Mouse (Mus musculus) limb, embryonic 14.5 days (tissue): ENCODE results near the gene Olfr19. TPM values are rescaled to one million over a fixed set of nuclear protein-coding genes. Genes with fewer than 3 reads are reported as not detected.
"Not testable (repeated sequence)": the region's sequence is repeated elsewhere in the genome, so short reads cannot be mapped to it uniquely, and the experiment has no call there.

Experiments
- ATAC-seq: fragments of 200-750 bp; cut with Nextera tagmentation; 2 replicates; pipeline ENCODE4 v1.8.0; 2017; ENCODE audit warnings: low read depth, moderate number of reproducible peaks, moderate TSS enrichment; ENCODE audit not compliant: low FRiP score
- DNase-seq: peaks from one replicate; pipeline ENCODE4 v3.0.0-alpha.2; 2015; ENCODE audit warnings: low spot score
- H3K27ac ChIP-seq: fragments of 300-500 bp; sonication (generic); replicated peaks from 2 replicates; pipeline ENCODE4 v1.5.1; 2014; ENCODE audit warnings: low read depth, mild to moderate bottlenecking, low read length, moderate library complexity, mixed read lengths
- H3K27me3 ChIP-seq: fragments of 300-500 bp; sonication (generic); 2 replicates; pipeline ENCODE4 v1.6.1; 2014; ENCODE audit warnings: low read length, mixed read lengths; ENCODE audit not compliant: control insufficient read depth, insufficient read depth
- H3K36me3 ChIP-seq: fragments of 300-500 bp; sonication (generic); 2 replicates; pipeline ENCODE4 v1.6.1; 2014; ENCODE audit warnings: mild to moderate bottlenecking, low read length, moderate library complexity, mixed read lengths; ENCODE audit not compliant: control insufficient read depth, insufficient read depth
- H3K4me1 ChIP-seq: fragments of 300-500 bp; sonication (generic); 2 replicates; pipeline ENCODE4 v1.6.1; 2014; ENCODE audit warnings: antibody characterized with exemption, low read length, mixed read lengths; ENCODE audit not compliant: control insufficient read depth, insufficient read depth
- H3K4me2 ChIP-seq: fragments of 300-500 bp; sonication (generic); replicated peaks from 2 replicates; pipeline ENCODE4 v1.6.1; 2014; ENCODE audit warnings: low read depth, mild to moderate bottlenecking, low read length, moderate library complexity; ENCODE audit not compliant: severe bottlenecking
- H3K4me3 ChIP-seq: fragments of 300-500 bp; sonication (generic); replicated peaks from 2 replicates; pipeline ENCODE4 v1.5.1; 2014; ENCODE audit warnings: low read length
- H3K9ac ChIP-seq: fragments of 300-500 bp; sonication (generic); 2 replicates; pipeline ENCODE4 v1.6.1; 2014; ENCODE audit warnings: mild to moderate bottlenecking, low read depth, low read length, moderate library complexity; ENCODE audit not compliant: severe bottlenecking
- H3K9me3 ChIP-seq: fragments of 300-500 bp; sonication (generic); 2 replicates; pipeline ENCODE4 v1.6.1; 2016; ENCODE audit warnings: low read length; ENCODE audit not compliant: control insufficient read depth
- POLR2A ChIP-seq: fragments of 200-500 bp; IDR thresholded peaks from 2 replicates; pipeline ENCODE4 v1.8.0; 2012; ENCODE audit warnings: inconsistent platforms, mild to moderate bottlenecking, moderate library complexity, borderline replicate concordance; ENCODE audit not compliant: insufficient read depth, insufficient read length; ENCODE audit errors: extremely low read depth
- WGBS: fragments of 180-500 bp; shearing (Covaris S2); extraction: QIAGEN DNeasy Blood & Tissue Kit; methylation state at CpG from one replicate; pipeline ENCODE4 v1.1.7; 2014; 5-methylcytosine and 5-hydroxymethylcytosine counted together
- polyA plus RNA-seq, 2 experiments: library from polyadenylated mRNA; depleted of rRNA in 1 of 2; stranded (reverse) in 1 of 2; unstranded in 1 of 2; fragments of >200 nt; fragmentation: Nextera tagmentation in 1 of 2; extraction: Ambion mirVana in 1 of 2; gene quantifications; 2 replicates each; pipeline versions ENCODE4 v1.2.1 to v1.2.3; 2012 to 2014

The Olfr19 gene
- not detected in 2 replicates for polyA plus RNA-seq (2012; rRNA removed)
- not detected in 2 replicates for polyA plus RNA-seq (2014; fragmentation: Nextera tagmentation; extraction: Ambion mirVana)

DNA sequence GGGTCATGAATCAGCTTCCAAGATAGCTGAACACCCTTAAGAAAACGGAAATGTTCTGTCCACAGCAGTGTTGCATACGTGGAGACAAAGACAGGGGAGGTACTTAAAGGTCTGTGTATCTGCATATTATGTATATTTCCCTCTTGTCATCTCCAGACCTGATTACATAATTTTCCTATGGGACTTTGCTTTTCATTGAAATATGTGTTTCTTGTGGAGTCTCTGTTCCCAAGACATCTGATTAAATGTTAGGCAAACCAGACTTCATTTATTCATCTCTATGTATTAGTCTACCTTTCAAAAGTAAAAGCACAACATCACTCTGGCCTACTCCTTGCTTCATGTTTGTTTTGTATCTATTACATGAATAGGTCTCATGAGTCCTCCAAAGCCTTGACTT lies at the start of gene Olfr19:
Gene Olfr19 (minus strand): TSS at position 101 of the 400 bp plus-strand sequence.
- no peak within 1 kb of the TSS for H3K4me3 ChIP-seq
- H3K4me2 ChIP-seq: no peak within 1 kb of the TSS
- WGBS: 64% methylated on average over 2 of the region's 2 CpGs
- H3K27ac ChIP-seq: no peak within 1 kb of the TSS
- DNase-seq: no peak
- no peaks in the 10 kb centered on the region for H3K4me1 ChIP-seq
- H3K9me3 ChIP-seq: no peaks in the 10 kb centered on the region
- ATAC-seq: no peak
- no peak within 1 kb of the TSS for H3K9ac ChIP-seq
- H3K36me3 ChIP-seq: no peaks in the 10 kb centered on the region
- no peak for TF ChIP-seq POLR2A
- H3K27me3 ChIP-seq: no peaks in the 10 kb centered on the region

DNA sequence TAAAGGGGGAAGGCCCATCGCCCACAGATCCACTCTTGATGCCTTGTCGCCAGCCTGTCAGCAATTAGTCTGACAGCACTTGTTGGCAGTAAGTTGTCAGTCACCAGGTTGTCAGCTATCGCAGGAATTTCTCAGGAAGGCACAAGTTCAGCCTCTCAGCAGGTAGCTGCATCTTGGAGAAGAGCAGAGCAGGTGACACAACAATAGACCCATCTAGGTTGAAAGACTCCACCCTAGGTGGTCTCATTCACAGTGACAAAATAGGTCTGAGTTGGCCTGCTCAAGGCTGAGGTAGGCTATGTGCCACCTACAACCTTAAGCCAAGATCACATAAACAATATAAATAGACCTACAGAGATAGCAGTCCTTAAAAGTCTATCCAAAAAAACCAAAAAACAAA lies 8.8 kb upstream of the Olfr19 start:
- no peak for TF ChIP-seq POLR2A
- no peak overlapping the region for H3K4me2 ChIP-seq
- no peak for ATAC-seq
- no peaks in the 10 kb centered on the region for H3K36me3 ChIP-seq
- 51% methylated on average over 3 of the region's 3 CpGs for WGBS
- no peak overlapping the region for H3K4me3 ChIP-seq
- no peaks in the 10 kb centered on the region for H3K9me3 ChIP-seq
- H3K4me1 ChIP-seq: no peaks in the 10 kb centered on the region
- DNase-seq: no peak
- no peak overlapping the region for H3K9ac ChIP-seq
- no peak overlapping the region for H3K27ac ChIP-seq
- no peaks in the 10 kb centered on the region for H3K27me3 ChIP-seq

DNA sequence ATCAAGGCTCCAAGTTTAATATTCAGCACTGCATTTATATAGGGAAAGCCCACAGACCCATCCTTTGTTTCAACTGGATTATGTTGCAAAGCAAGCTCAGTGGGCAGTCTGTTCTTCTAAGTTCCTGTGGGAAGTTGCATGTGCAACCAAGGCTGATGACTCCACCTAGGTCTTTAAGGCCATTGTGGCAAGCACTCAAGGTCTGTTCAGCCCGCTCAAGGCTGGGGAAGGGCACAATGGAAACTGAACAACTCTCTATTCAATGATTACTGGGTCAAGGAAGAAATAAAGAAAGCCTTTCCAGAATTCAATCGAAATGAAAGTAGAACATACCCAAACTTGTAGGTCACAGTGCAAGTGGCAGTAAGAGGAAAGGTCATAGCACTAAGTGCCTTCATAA lies 7.8 kb upstream of the Olfr19 start:
- H3K36me3 ChIP-seq: no peaks in the 10 kb centered on the region
- no peaks in the 10 kb centered on the region for H3K9me3 ChIP-seq
- no peak overlapping the region for H3K4me2 ChIP-seq
- DNase-seq (no peak), ATAC-seq (no peak)
- TF ChIP-seq POLR2A: no peak
- no peak overlapping the region for H3K4me3 ChIP-seq
- no peak overlapping the region for H3K27ac ChIP-seq
- H3K9ac ChIP-seq: no peak overlapping the region
- H3K4me1 ChIP-seq: no peaks in the 10 kb centered on the region
- no peaks in the 10 kb centered on the region for H3K27me3 ChIP-seq
- 81% methylated on average over 2 of the region's 2 CpGs for WGBS

DNA sequence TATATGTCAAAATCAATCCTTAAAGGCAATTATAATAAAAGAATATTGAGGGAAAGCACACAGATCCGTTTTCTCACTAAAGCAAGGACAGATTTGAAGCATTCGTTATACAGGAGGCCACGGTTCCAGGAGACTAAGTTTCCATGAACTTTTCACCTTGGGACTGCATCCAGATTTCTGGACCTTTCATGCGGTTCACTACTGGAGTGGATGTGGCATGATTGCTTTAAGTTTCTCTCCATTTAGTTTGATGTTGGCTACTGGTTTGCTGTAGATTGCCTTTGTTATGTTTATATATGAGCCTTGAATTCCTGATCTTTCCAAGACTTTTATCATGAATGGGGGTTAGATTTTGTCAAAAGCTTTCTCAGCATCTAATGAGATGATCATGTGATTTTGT lies 11.2 kb downstream of the Olfr19 start:
- H3K27ac ChIP-seq: no peak overlapping the region
- DNase-seq: no peak
- no peak for ATAC-seq
- H3K4me3 ChIP-seq: no peak overlapping the region
- TF ChIP-seq POLR2A: no peak
- H3K4me2 ChIP-seq: no peak overlapping the region
- no peaks in the 10 kb centered on the region for H3K27me3 ChIP-seq
- no peaks in the 10 kb centered on the region for H3K9me3 ChIP-seq
- no peaks in the 10 kb centered on the region for H3K4me1 ChIP-seq
- WGBS: 82% methylated on average over 4 of the region's 4 CpGs
- no peaks in the 10 kb centered on the region for H3K36me3 ChIP-seq
- no peak overlapping the region for H3K9ac ChIP-seq

DNA sequence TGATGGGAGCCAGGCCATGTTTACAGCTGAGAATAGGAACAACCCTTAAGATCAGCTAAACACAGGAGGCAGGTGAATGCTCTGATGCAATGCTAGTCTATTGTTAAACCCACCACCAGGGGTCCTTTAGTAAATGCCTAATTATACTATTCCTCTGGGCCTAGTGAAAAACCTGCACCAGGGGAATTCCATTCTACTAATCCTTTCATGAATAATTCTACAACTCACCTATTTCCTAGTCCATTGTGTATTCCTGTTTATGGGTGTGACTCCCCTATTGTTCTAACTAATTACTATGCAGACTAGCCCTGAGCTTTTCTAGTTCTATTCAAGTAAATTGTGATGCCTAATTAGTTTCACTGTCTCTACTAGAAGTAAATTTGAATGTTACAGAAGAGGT lies 11.7 kb downstream of the Olfr19 start:
- not testable (repeated sequence) for H3K4me2 ChIP-seq, ATAC-seq, H3K27ac ChIP-seq, H3K4me1 ChIP-seq, H3K4me3 ChIP-seq, H3K27me3 ChIP-seq, DNase-seq, H3K36me3 ChIP-seq, H3K9ac ChIP-seq, H3K9me3 ChIP-seq

DNA sequence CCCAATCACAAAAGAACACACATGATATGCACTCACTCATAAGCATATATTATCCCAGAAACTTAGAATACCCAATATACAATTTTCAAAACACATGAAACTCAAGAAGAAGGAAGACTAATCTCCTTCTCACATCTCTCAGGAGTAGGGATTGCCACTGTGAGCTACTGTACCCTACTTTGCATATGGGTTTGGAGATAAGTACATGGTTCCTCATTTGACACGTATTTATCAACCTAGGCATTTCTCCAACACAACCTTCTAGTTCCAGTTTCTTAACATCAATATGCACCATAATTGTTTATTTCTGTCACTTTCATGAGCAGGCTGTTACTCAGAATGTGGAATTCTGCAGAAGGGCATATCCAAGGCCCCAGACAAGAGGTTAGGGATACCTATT lies 31.1 kb downstream of the Olfr19 start:
- Histone ChIP-seq H3K27me3 (no peaks in the 10 kb centered on the region), H3K4me1 (no peaks in the 10 kb centered on the region), H3K4me2 (no peak overlapping the region), H3K9ac (no peak overlapping the region), H3K36me3 (no peaks in the 10 kb centered on the region), H3K27ac (no peak overlapping the region), H3K9me3 (no peaks in the 10 kb centered on the region), H3K4me3 (no peak overlapping the region)
- TF ChIP-seq POLR2A: no peak
- 91% methylated on average over 1 of the region's 1 CpGs for WGBS
- no peak for ATAC-seq
- DNase-seq: no peak
